Mouse (Mus musculus) liver, embryonic 14.5 days (tissue): ENCODE measurements at regions not wholly inside any gene's neighbourhood (a gene's known extent, or its start where the extent isn't known, plus 50 kb on each side); places are given as distances from the start of the nearest gene placed in this dataset.

ENCODE experiments used
- ATAC-seq: fragments of 200-750 bp; cut with Nextera tagmentation; 2 replicates; pipeline ENCODE4 v1.8.0; 2017; ENCODE audit warnings: moderate number of reproducible peaks, mild to moderate bottlenecking, moderate library complexity; ENCODE audit not compliant: insufficient read depth
- DNase-seq, 3 experiments: peaks; one replicate each; pipeline ENCODE4 v3.0.0-alpha.2; 2012 to 2013; ENCODE audit warnings: low read depth in 3 of 3, low spot score in 3 of 3
- H3K27ac ChIP-seq: fragments of 300-500 bp; sonication (generic); 2 replicates; pipeline ENCODE4 v1.5.1; 2014; ENCODE audit warnings: moderate library complexity, mild to moderate bottlenecking, control low read depth, inconsistent platforms
- H3K27me3 ChIP-seq: fragments of 300-500 bp; sonication (generic); 2 replicates; pipeline ENCODE4 v1.6.1; 2014; ENCODE audit warnings: mild to moderate bottlenecking, low read length, moderate library complexity; ENCODE audit not compliant: control insufficient read depth, insufficient read depth
- H3K36me3 ChIP-seq: fragments of 300-500 bp; sonication (generic); replicated peaks from 2 replicates; pipeline ENCODE4 v1.6.1; 2014; ENCODE audit warnings: low read depth; ENCODE audit not compliant: control insufficient read depth, insufficient read depth
- H3K4me1 ChIP-seq, 2 experiments: fragments of 200-500 bp in 1 of 2; fragments of 300-500 bp in 1 of 2; sonication (generic) in 1 of 2; replicated peaks; 2 replicates each; pipeline ENCODE4 v1.6.1; 2012 to 2014; ENCODE audit warnings: antibody characterized with exemption in 1 of 2, inconsistent platforms in 1 of 2, low read length in 1 of 2; ENCODE audit not compliant: control insufficient read depth in 2 of 2, insufficient read depth in 2 of 2
- H3K4me2 ChIP-seq: fragments of 300-500 bp; sonication (generic); 2 replicates; pipeline ENCODE4 v1.6.1; 2014; ENCODE audit warnings: low read depth, mild to moderate bottlenecking, control low read depth, moderate library complexity
- H3K4me3 ChIP-seq, 2 experiments: fragments of 200-500 bp in 1 of 2; fragments of 300-500 bp in 1 of 2; sonication (generic) in 1 of 2; 2 replicates each; pipeline ENCODE4 v1.5.1; 2012 to 2014; ENCODE audit warnings: low read depth in 2 of 2, low read length in 2 of 2, mild to moderate bottlenecking in 2 of 2, control low read depth in 1 of 2, inconsistent platforms in 1 of 2, moderate library complexity in 1 of 2; ENCODE audit not compliant: insufficient read depth in 1 of 2
- H3K9ac ChIP-seq: fragments of 300-500 bp; sonication (generic); replicated peaks from 2 replicates; pipeline ENCODE4 v1.6.1; 2014; ENCODE audit warnings: mild to moderate bottlenecking, control low read depth, moderate library complexity
- H3K9me3 ChIP-seq: fragments of 300-500 bp; sonication (generic); 2 replicates; pipeline ENCODE4 v1.6.1; 2016; ENCODE audit warnings: low read length, mixed read lengths; ENCODE audit not compliant: control insufficient read depth
- CTCF ChIP-seq: IDR thresholded peaks from 2 replicates; pipeline ENCODE4 v1.5.1; 2016; ENCODE audit warnings: antibody characterized with exemption, low read depth, control low read depth
- EP300 ChIP-seq: IDR thresholded peaks from 2 replicates; pipeline ENCODE4 v1.6.1; 2016; ENCODE audit warnings: antibody characterized with exemption, low read depth
- WGBS: fragments of 180-500 bp; shearing (Covaris S2); extraction: QIAGEN DNeasy Blood & Tissue Kit; methylation state at CpG from one replicate; pipeline ENCODE4 v1.1.7; 2014; ENCODE audit not compliant: insufficient replicate concordance; 5-methylcytosine and 5-hydroxymethylcytosine counted together

DNA sequence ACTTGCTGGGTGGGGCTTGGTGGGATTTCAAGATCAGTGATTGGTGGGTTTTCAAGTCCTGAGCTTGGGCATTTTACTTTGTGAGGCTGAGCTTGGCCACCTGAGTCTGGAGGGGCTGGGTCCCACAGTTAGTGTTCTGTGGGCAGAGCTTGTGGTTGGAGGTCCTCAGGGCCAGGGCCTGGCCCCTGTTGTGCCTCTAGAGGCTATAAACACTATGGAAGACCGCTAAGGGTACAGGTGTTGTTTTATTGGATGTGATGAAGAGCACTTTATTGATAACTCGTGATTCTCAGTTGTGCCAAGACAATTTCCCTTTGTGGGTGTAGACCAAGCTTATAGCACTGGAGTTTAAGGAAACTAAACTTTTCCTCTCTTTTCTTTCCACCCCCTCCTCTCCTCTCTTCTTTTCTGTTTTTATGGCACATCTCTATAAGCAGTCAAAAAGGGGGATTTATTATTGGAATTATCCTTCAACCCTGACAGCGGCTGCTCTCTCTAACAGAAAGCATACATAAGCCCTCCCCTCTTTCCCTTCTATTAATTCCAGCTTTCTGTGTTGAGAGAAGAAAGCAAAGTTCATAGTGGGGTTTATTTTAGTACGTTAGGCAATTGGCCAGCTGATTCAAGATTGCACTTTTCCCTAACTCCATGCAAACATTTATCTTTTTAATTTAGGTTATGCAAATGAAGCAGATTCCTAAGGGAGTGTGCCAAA, 332.0 kb upstream of the Rnaseh2b start:
- ATAC-seq (no peak), DNase-seq (no peak)
- Histone ChIP-seq H3K4me3 (no peak overlapping the region), H3K9ac (no peak overlapping the region), H3K4me1 (no peaks in the 10 kb centered on the region), H3K27ac (no peak overlapping the region), H3K4me2 (no peak overlapping the region), H3K27me3 (no peaks in the 10 kb centered on the region), H3K36me3 (no peaks in the 10 kb centered on the region), H3K9me3 (no peaks in the 10 kb centered on the region)
- TF ChIP-seq EP300 (no peak), CTCF (no peak)
- 53% methylated on average over 4 of the region's 4 CpGs for WGBS

- no peak for TF ChIP-seq EP300
- TF ChIP-seq CTCF: no peak
- H3K4me1 ChIP-seq: no peaks in the 10 kb centered on the region
- WGBS: 60% methylated on average over 1 of the region's 1 CpGs
- no peaks in the 10 kb centered on the region for H3K27me3 ChIP-seq
- no peak overlapping the region for H3K4me3 ChIP-seq
- no peak overlapping the region for H3K27ac ChIP-seq
- no peaks in the 10 kb centered on the region for H3K9me3 ChIP-seq
- no peak for ATAC-seq
- H3K9ac ChIP-seq: no peak overlapping the region
- DNase-seq: no peak
- H3K4me2 ChIP-seq: no peak overlapping the region
- H3K36me3 ChIP-seq: no peaks in the 10 kb centered on the region
These were observed 323.9 kb upstream of the Rnaseh2b start for GRCm38 (mm10) chr14:61968467-61968866.

GRCm38 (mm10) chr14:61968957-61969535, 323.3 kb upstream of the Rnaseh2b start:
- no peak for DNase-seq
- no peaks in the 10 kb centered on the region for H3K36me3 ChIP-seq
- no peak for ATAC-seq
- 53% methylated on average over 5 of the region's 5 CpGs for WGBS
- H3K9ac ChIP-seq: no peak overlapping the region
- H3K4me3 ChIP-seq: no peak overlapping the region
- TF ChIP-seq CTCF (no peak), EP300 (no peak)
- no peaks in the 10 kb centered on the region for H3K27me3 ChIP-seq
- no peaks in the 10 kb centered on the region for H3K4me1 ChIP-seq
- H3K27ac ChIP-seq: no peak overlapping the region
- no peaks in the 10 kb centered on the region for H3K9me3 ChIP-seq
- H3K4me2 ChIP-seq: no peak overlapping the region

DNA sequence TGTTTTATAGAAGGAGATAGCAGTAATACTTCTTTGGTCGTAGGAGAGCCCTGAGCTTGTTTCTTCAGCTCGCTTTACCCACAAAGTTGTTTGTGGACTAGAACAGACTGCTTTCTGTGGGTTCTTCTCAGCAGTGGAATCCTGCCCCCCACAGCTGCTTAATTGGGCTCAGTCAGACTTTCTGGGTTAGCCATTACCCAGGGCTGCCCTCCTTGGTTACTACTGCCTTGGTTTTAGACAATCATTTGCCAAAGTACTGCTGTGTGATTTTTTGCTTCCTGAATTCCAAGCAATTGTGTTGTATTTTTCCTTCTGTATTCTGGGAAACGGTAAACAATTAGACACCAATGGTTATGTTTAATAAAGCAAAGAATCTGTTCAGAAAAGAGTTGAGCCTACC, 321.8 kb upstream of the Rnaseh2b start:
- no peaks in the 10 kb centered on the region for H3K9me3 ChIP-seq
- WGBS: 51% methylated on average over 3 of the region's 3 CpGs
- ATAC-seq: no peak
- TF ChIP-seq EP300 (no peak), CTCF (no peak)
- H3K4me3 ChIP-seq: no peak overlapping the region
- H3K4me2 ChIP-seq: no peak overlapping the region
- no peak overlapping the region for H3K9ac ChIP-seq
- no peak overlapping the region for H3K27ac ChIP-seq
- no peak for DNase-seq
- H3K36me3 ChIP-seq: no peaks in the 10 kb centered on the region
- H3K27me3 ChIP-seq: no peaks in the 10 kb centered on the region
- no peaks in the 10 kb centered on the region for H3K4me1 ChIP-seq

DNA sequence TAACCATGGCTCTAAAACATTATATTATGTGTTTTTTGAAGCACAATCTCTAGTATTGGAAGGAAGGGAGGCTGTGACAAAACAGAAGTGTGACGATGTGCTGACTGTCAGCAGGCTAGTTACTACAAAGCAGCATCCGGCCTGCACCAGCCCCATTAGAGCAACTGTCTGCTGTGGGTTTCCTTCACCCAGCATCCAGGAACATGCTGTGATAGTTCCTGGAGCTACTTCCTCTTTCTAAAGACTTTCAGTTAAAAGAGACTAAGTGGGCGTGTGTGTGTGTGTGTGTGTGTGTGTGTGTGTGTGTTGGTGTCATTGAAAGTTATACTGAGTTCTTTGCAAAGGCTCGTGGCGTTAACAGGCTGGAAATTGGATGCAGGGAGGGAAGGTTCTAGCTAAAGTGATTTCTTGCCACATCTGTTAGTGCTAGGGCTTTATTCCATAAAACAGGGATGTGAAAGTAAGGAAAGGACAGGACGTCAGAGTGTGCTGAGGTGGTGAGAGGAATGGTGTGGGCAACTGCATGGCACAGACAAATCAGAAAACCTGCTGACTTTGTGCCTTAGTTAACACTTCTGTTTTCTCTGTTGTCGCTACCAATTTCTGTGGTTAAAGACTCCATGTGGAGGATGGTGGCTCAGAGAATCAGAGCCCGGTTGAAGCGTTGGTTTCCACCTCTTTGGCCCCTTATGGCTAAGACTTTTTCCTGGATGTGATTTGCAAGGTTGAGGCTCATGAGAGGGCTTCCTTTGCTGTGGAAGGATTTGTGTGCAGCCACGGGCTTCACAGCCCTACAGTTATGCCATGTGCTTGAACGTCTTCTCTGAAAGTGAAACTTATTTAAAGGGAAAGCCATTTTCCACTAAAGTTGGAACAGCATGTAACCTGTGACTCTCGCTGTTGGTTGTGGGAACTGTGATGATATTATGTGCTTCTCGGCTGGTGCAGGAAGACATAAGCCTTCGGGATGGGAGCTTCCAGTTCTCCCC, 321.0 kb upstream of the Rnaseh2b start:
- Histone ChIP-seq H3K9ac (no peak overlapping the region), H3K4me2 (no peak overlapping the region), H3K27me3 (no peaks in the 10 kb centered on the region), H3K4me1 (no peaks in the 10 kb centered on the region), H3K9me3 (no peaks in the 10 kb centered on the region), H3K4me3 (no peak overlapping the region), H3K27ac (no peak overlapping the region), H3K36me3 (no peaks in the 10 kb centered on the region)
- 22% methylated on average over 14 of the region's 14 CpGs for WGBS
- peak; percentile 31; the same call in 1 of the 2 replicates for ATAC-seq
- peak; percentile 7 to 29 (median 10) for DNase-seq
- TF ChIP-seq CTCF: no peak
- TF ChIP-seq EP300: no peak
